Mouse (Mus musculus): ENCODE measurements at regions not wholly inside any gene's neighbourhood (a gene's known extent, or its start where the extent isn't known, plus 50 kb on each side); places are given as distances from the start of the nearest gene placed in this dataset.

DNA sequence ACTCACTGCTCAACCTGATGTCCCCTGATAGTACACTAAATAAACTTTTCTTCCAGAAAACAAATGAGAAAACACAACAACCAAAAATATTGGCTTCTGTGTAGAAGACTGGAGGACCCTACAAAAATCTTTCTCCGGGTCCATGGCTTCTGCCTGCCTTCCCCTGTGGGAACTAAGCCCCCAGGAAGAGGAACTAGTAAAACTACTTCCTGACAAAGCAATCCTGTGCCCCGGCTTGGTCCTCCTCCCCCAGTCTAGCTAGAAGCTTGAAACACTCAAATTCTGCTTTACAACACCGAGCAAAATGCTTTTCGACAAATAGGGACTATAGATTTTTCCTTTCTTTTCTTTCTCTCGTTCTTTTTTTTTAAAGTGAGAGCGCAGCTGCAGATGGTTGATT is 51.3 kb upstream of the Mki67 start:
- no peak overlapping the region for H3K4me3 ChIP-seq (ENCODE audit: insufficient read depth, poor library complexity, severe bottlenecking)
- H3K79me2 ChIP-seq (ENCODE audit: control insufficient read depth, insufficient read depth) = no peaks in the 10 kb centered on the region
- no peaks in the 10 kb centered on the region for H3K79me3 ChIP-seq (ENCODE audit: low read depth)
- TF ChIP-seq CTCF (IDR thresholded peaks at IDR 0.05; ENCODE audit: control insufficient read depth, insufficient read depth, insufficient read length) (no peak), MYOD1 (IDR thresholded peaks at IDR 0.05; ENCODE audit: control insufficient read depth, insufficient read length, low read depth) (no peak), USF1 (IDR thresholded peaks at IDR 0.05; ENCODE audit: low read depth) (no peak), FOSL1 (IDR thresholded peaks at IDR 0.05; ENCODE audit: insufficient read depth, low read length, poor library complexity, severe bottlenecking) (no peak), MYOG (IDR thresholded peaks at IDR 0.05; ENCODE audit: control insufficient read depth, extremely low read depth, insufficient read length) (no peak), CEBPB (IDR thresholded peaks at IDR 0.05; ENCODE audit: low read depth) (no peak), MAX (IDR thresholded peaks at IDR 0.05) (no peak)
- H3ac ChIP-seq (ENCODE audit: control insufficient read depth, insufficient read length, low read depth) = no peak overlapping the region
- peaks cover 19% of the 10 kb centered on the region for H3K27me3 ChIP-seq (ENCODE audit: control insufficient read depth, insufficient read depth, insufficient read length)
- H3K36me3 ChIP-seq (ENCODE audit: control insufficient read depth, insufficient read depth) = no peaks in the 10 kb centered on the region

- peaks cover 14% of the 10 kb centered on the region for H3K27me3 ChIP-seq (ENCODE audit: control insufficient read depth, insufficient read depth, insufficient read length)
- no peak overlapping the region for H3ac ChIP-seq (ENCODE audit: control insufficient read depth, insufficient read length, low read depth)
- no peaks in the 10 kb centered on the region for H3K36me3 ChIP-seq (ENCODE audit: control insufficient read depth, insufficient read depth)
- H3K79me2 ChIP-seq (ENCODE audit: control insufficient read depth, insufficient read depth) = no peaks in the 10 kb centered on the region
- no peaks in the 10 kb centered on the region for H3K79me3 ChIP-seq (ENCODE audit: low read depth)
- TF ChIP-seq CTCF (IDR thresholded peaks at IDR 0.05; ENCODE audit: control insufficient read depth, insufficient read depth, insufficient read length) = no peak
- TF ChIP-seq MYOD1 (IDR thresholded peaks at IDR 0.05; ENCODE audit: control insufficient read depth, insufficient read length, low read depth) = no peak
- TF ChIP-seq USF1 (IDR thresholded peaks at IDR 0.05; ENCODE audit: low read depth) = no peak
- TF ChIP-seq MYOG (IDR thresholded peaks at IDR 0.05; ENCODE audit: control insufficient read depth, extremely low read depth, insufficient read length) = no peak
- TF ChIP-seq CEBPB (IDR thresholded peaks at IDR 0.05; ENCODE audit: low read depth) = no peak
- no peak for TF ChIP-seq MAX (IDR thresholded peaks at IDR 0.05)
- TF ChIP-seq FOSL1 (IDR thresholded peaks at IDR 0.05; ENCODE audit: insufficient read depth, low read length, poor library complexity, severe bottlenecking) = no peak
- no peak overlapping the region for H3K4me3 ChIP-seq (ENCODE audit: insufficient read depth, poor library complexity, severe bottlenecking)
Observed at GRCm38 (mm10) chr7:135768064-135768463, 51.9 kb upstream of the Mki67 start.

GRCm38 (mm10) chr7:135768592-135768991 is 52.4 kb upstream of the Mki67 start:
- Histone ChIP-seq H3K79me3 (ENCODE audit: low read depth) (no peaks in the 10 kb centered on the region), H3K36me3 (ENCODE audit: control insufficient read depth, insufficient read depth) (no peaks in the 10 kb centered on the region), H3K4me3 (ENCODE audit: insufficient read depth, poor library complexity, severe bottlenecking) (no peak overlapping the region), H3ac (ENCODE audit: control insufficient read depth, insufficient read length, low read depth) (no peak overlapping the region), H3K79me2 (ENCODE audit: control insufficient read depth, insufficient read depth) (no peaks in the 10 kb centered on the region), H3K27me3 (ENCODE audit: control insufficient read depth, insufficient read depth, insufficient read length) (peaks cover 18% of the 10 kb centered on the region)
- TF ChIP-seq CTCF (IDR thresholded peaks at IDR 0.05; ENCODE audit: control insufficient read depth, insufficient read depth, insufficient read length) = peak; percentile 44
- no peak for TF ChIP-seq USF1 (IDR thresholded peaks at IDR 0.05; ENCODE audit: low read depth)

DNA sequence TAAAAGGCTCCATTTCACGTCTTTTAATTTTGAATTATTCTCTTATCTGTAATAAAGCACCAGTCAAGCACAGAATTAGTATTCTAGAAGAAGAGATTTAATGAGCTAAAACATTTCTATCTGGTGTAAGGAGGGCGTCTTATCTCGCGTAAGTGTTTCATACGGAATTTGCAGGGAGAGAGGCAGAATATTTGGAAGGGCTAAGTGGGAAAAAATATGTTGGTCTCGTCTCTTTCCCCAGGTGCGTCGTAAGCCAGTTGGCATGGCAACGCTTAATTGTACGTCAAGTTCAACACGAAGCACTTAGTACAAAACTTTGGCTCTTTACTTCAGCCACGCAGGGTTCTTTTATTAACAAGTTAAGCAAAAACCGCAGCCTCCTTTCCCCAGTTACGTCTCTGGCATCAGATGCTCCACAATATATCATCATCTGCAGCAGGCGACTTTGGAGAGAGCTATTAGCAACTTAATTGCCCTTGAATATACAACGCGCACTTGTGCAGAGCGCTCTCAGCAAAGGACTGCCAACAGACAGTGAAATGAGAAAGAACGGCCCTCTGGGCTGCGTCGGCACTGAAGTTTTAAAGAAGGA is 53.0 kb upstream of the Mki67 start:
- no peak overlapping the region for H3K4me3 ChIP-seq (ENCODE audit: insufficient read depth, poor library complexity, severe bottlenecking)
- no peaks in the 10 kb centered on the region for H3K36me3 ChIP-seq (ENCODE audit: control insufficient read depth, insufficient read depth)
- H3K27me3 ChIP-seq (ENCODE audit: control insufficient read depth, insufficient read depth, insufficient read length) = peaks cover 19% of the 10 kb centered on the region
- no peak overlapping the region for H3ac ChIP-seq (ENCODE audit: control insufficient read depth, insufficient read length, low read depth)
- TF ChIP-seq MAX (IDR thresholded peaks at IDR 0.05) (no peak), CEBPB (IDR thresholded peaks at IDR 0.05; ENCODE audit: low read depth) (no peak), USF1 (IDR thresholded peaks at IDR 0.05; ENCODE audit: low read depth) (no peak), MYOD1 (IDR thresholded peaks at IDR 0.05; ENCODE audit: control insufficient read depth, insufficient read length, low read depth) (no peak), MYOG (IDR thresholded peaks at IDR 0.05; ENCODE audit: control insufficient read depth, extremely low read depth, insufficient read length) (no peak), CTCF (IDR thresholded peaks at IDR 0.05; ENCODE audit: control insufficient read depth, insufficient read depth, insufficient read length) (no peak), FOSL1 (IDR thresholded peaks at IDR 0.05; ENCODE audit: insufficient read depth, low read length, poor library complexity, severe bottlenecking) (no peak)
- no peaks in the 10 kb centered on the region for H3K79me2 ChIP-seq (ENCODE audit: control insufficient read depth, insufficient read depth)
- H3K79me3 ChIP-seq (ENCODE audit: low read depth) = no peaks in the 10 kb centered on the region

DNA sequence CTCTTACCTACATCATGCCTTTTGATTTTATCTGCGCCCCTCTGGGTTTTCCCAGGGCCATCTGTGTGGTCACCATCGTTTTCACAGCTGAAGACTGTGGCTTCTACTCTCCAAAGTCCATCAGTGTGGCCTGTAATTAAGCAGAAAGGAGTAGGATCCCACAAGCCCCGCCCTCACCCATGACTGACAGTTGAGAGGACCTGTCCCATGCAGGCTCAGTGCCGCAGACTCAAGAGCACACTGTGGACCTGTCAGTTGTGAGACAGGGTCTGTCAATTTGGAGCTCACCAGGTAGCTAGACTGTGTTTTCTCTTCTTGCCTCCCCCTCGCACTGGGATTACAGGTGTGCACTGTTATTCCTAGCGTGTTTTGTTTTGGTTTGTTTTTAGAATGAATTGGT is 53.9 kb upstream of the Mki67 start:
- Histone ChIP-seq H3K27me3 (ENCODE audit: control insufficient read depth, insufficient read depth, insufficient read length) (peaks cover 22% of the 10 kb centered on the region), H3K79me3 (ENCODE audit: low read depth) (no peaks in the 10 kb centered on the region), H3ac (ENCODE audit: control insufficient read depth, insufficient read length, low read depth) (no peak overlapping the region), H3K4me3 (ENCODE audit: insufficient read depth, poor library complexity, severe bottlenecking) (no peak overlapping the region), H3K36me3 (ENCODE audit: control insufficient read depth, insufficient read depth) (no peaks in the 10 kb centered on the region), H3K79me2 (ENCODE audit: control insufficient read depth, insufficient read depth) (no peaks in the 10 kb centered on the region)
- TF ChIP-seq MAX (IDR thresholded peaks at IDR 0.05) (no peak), CTCF (IDR thresholded peaks at IDR 0.05; ENCODE audit: control insufficient read depth, insufficient read depth, insufficient read length) (no peak), USF1 (IDR thresholded peaks at IDR 0.05; ENCODE audit: low read depth) (no peak), CEBPB (IDR thresholded peaks at IDR 0.05; ENCODE audit: low read depth) (no peak)

GRCm38 (mm10) chr7:135775832-135776433 is 59.8 kb upstream of the Mki67 start:
- Histone ChIP-seq H3K79me2 (ENCODE audit: control insufficient read depth, insufficient read depth) (no peaks in the 10 kb centered on the region), H3K27me3 (ENCODE audit: control insufficient read depth, insufficient read depth, insufficient read length) (peaks cover 11% of the 10 kb centered on the region), H3K36me3 (ENCODE audit: control insufficient read depth, insufficient read depth) (no peaks in the 10 kb centered on the region), H3K4me3 (ENCODE audit: insufficient read depth, poor library complexity, severe bottlenecking) (no peak overlapping the region), H3ac (ENCODE audit: control insufficient read depth, insufficient read length, low read depth) (no peak overlapping the region), H3K79me3 (ENCODE audit: low read depth) (no peaks in the 10 kb centered on the region)
- TF ChIP-seq MAX (IDR thresholded peaks at IDR 0.05) = no peak
